Mouse (Mus musculus) liver, adult 2 months (tissue): ENCODE data around the gene Olfr70.

ENCODE experiments used
- CTCF ChIP-seq: fragments of 200-500 bp; IDR thresholded peaks from 2 replicates; pipeline ENCODE4 v1.5.1; 2011; ENCODE audit warnings: low read depth, low read length, control low read depth
- POLR2A ChIP-seq: fragments of 200-500 bp; IDR thresholded peaks from 2 replicates; pipeline ENCODE4 v1.6.1; 2011; ENCODE audit warnings: low read length, control low read depth; ENCODE audit not compliant: insufficient read depth; ENCODE audit errors: extremely low read depth

DNA sequence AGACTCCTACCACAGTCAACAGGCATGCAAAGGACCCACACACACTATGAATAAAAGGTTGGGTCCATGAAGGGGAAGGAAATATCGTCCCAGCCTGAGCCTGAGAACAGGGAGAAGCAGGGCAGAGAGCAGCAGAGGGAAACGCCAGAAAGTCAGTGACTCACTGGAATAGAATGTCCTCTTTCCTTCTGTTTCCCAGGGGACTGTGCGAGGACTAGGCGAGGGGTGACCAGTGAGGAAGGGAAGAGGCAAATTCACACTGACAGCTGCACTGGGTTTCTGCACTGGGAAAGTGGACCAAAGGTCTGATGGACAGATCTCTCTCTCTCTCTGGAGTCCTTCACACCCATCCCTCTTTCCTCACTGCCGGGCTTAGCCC is 28.0 kb upstream of the Olfr70 start:
- TF ChIP-seq CTCF, result no peak
- TF ChIP-seq POLR2A, result no peak
